Mouse (Mus musculus): ENCODE measurements around the gene Fra10ac1. TPM values are rescaled to one million over a fixed set of nuclear protein-coding genes. Genes with fewer than 3 reads are reported as not detected.

Gene Fra10ac1
- polyA plus RNA-seq, 1 experiment from 2014 or later: 22.7 TPM

DNA sequence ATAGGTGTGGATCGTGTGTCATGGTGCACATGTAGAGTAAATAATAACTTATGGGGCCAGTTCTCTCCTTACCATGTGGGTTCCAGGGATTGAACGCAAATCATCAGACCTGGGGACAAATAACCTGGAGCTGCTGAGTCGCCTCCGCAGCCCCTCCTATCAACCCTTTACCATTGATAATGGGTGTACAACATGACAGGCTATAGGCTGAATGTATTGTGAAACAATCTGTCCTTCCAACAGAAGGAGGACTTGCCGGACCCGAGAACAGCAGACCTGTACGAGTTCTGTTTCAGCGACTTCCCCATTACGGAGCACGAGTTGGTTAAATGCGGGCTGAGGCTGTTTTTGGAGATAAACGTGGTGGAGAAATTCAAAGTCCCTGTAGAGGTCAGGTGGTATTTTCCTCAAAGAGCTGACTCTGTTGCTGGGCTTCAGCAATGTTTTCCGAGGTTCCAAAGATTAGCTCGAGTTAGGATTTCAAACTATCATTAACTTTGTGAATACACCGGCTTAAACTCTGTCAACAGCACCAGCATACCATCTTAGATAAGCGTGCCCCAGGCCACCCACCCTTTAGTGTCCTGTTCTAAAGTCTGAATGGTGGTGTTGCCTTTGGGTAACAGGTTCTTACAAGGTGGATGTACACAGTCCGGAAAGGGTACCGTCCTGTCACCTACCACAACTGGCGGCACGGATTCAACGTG is 62.2 kb downstream of the Fra10ac1 start:
- Histone ChIP-seq H3K27ac (replicated peaks) (no peak overlapping the region), H3K9ac (ENCODE audit: low read length) (no peak overlapping the region), H3K4me2 (replicated peaks; ENCODE audit: low read depth) (no peak overlapping the region; the same call in 1 of the 2 replicates), H3K4me1 (replicated peaks; ENCODE audit: control insufficient read depth, insufficient read depth) (no peaks in the 10 kb centered on the region), H3K36me3 (ENCODE audit: control insufficient read depth, insufficient read depth, low read length) (no peaks in the 10 kb centered on the region), H3K4me3 (ENCODE audit: low read depth, low read length) (no peak overlapping the region), H3K27me3 (ENCODE audit: control insufficient read depth, insufficient read depth, low read length) (no peaks in the 10 kb centered on the region), H3K9me3 (ENCODE audit: control insufficient read depth, low read length) (no peaks in the 10 kb centered on the region)
- ATAC-seq (ENCODE audit: low FRiP score, low TSS enrichment): no peak
- TF ChIP-seq CTCF (IDR thresholded peaks at IDR 0.05; ENCODE audit: low read depth) (no peak), EP300 (optimal IDR thresholded peaks at IDR 0.05) (no peak)
- DNase-seq (ENCODE audit: low spot score): no peak
- WGBS: 59% methylated on average over 21 of the region's 21 CpGs

DNA sequence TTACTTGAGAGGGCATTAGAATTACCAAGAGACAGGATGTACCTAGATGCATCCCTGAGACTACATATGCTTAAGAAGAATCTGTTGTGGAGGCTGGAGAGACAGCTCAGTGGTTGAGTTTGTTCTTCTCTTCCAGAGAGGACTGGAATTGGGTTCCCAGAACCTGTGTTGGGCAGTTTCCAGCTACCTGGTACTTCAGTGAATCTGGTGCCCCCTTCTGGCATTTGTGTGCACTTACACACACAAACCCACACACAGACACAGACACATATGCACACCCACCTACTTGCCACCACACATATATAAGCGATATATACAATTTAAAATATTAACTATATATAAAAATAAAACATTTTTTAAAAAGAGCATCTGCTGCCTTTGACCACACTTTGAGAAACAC is 67.7 kb downstream of the Fra10ac1 start:
- peak; percentile 16; the same call in 1 of the 2 replicates for TF ChIP-seq CTCF (IDR thresholded peaks at IDR 0.05; ENCODE audit: low read depth)
- TF ChIP-seq EP300 (optimal IDR thresholded peaks at IDR 0.05): no peak
- Histone ChIP-seq H3K27me3 (ENCODE audit: control insufficient read depth, insufficient read depth, low read length) (no peaks in the 10 kb centered on the region), H3K4me2 (replicated peaks; ENCODE audit: low read depth) (no peak overlapping the region), H3K9me3 (ENCODE audit: control insufficient read depth, low read length) (no peaks in the 10 kb centered on the region), H3K4me1 (replicated peaks; ENCODE audit: control insufficient read depth, insufficient read depth) (no peaks in the 10 kb centered on the region), H3K36me3 (ENCODE audit: control insufficient read depth, insufficient read depth, low read length) (no peaks in the 10 kb centered on the region), H3K27ac (replicated peaks) (no peak overlapping the region), H3K9ac (ENCODE audit: low read length) (no peak overlapping the region), H3K4me3 (ENCODE audit: low read depth, low read length) (no peak overlapping the region)
- DNase-seq (ENCODE audit: low spot score) (no peak), ATAC-seq (ENCODE audit: low FRiP score, low TSS enrichment) (no peak)
- WGBS: 96% methylated on average over 1 of the region's 1 CpGs

DNA sequence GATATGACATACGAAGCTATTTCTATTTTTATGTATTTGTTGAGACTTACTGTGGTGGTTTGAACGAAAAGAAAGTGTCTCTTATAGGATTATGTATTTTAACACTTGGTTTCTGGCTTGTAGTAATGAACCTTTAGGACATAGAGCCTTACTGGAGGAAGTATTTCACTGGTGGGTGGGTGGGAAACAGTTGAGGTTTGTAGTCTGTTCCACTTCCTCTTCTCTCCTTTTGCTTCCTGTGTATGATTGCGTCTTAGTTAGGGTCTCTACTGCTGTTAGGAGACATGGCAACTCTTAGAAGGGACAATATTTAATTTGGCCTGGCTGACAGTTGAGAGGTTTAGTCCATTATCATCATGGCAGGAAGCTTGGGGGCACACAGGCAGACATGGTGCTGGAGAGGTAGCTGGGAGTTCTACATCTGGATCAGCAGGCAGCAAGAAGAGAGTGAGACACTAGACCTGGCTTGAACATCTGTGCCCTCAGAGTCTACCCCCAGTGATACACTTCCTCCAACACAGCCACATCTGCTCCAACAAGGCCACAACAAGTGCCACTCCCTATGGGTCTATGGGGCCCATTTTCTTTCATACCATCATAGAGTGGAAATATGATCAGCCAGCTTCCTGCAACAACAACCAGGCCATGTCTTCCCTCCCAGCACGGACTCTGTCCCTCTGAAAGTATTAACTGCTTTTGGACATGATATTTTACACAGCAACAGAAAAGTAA is 80.2 kb downstream of the Fra10ac1 start:
- Histone ChIP-seq H3K27me3 (ENCODE audit: control insufficient read depth, insufficient read depth, low read length) (no peaks in the 10 kb centered on the region), H3K4me2 (replicated peaks; ENCODE audit: low read depth) (no peak overlapping the region), H3K27ac (replicated peaks) (no peak overlapping the region), H3K4me1 (replicated peaks; ENCODE audit: control insufficient read depth, insufficient read depth) (no peaks in the 10 kb centered on the region), H3K9ac (ENCODE audit: low read length) (no peak overlapping the region), H3K4me3 (ENCODE audit: low read depth, low read length) (no peak overlapping the region), H3K9me3 (ENCODE audit: control insufficient read depth, low read length) (no peaks in the 10 kb centered on the region), H3K36me3 (ENCODE audit: control insufficient read depth, insufficient read depth, low read length) (no peaks in the 10 kb centered on the region)
- ATAC-seq (ENCODE audit: low FRiP score, low TSS enrichment) (no peak), DNase-seq (ENCODE audit: low spot score) (no peak)
- 71% methylated on average over 4 of the region's 4 CpGs for WGBS
- no peak for TF ChIP-seq EP300 (optimal IDR thresholded peaks at IDR 0.05)
- no peak for TF ChIP-seq CTCF (IDR thresholded peaks at IDR 0.05; ENCODE audit: low read depth)

Other genes starting within 250 kb of the Fra10ac1 start
- 14.3 and 14.6 TPM in 2 replicates for gene Myof, start 180.6 kb downstream of the Fra10ac1 start, polyA plus RNA-seq (2015; fragmentation: Nextera tagmentation; extraction: Ambion mirVana)
- gene Cep55, start 169.1 kb downstream of the Fra10ac1 start, polyA plus RNA-seq (2015; fragmentation: Nextera tagmentation; extraction: Ambion mirVana): 7.0 and 8.7 TPM in 2 replicates
- gene Ffar4, start 127.1 kb downstream of the Fra10ac1 start, polyA plus RNA-seq (2015; fragmentation: Nextera tagmentation; extraction: Ambion mirVana): 6.8 and 7.5 TPM in 2 replicates
- gene Rbp4, start 98.9 kb downstream of the Fra10ac1 start, polyA plus RNA-seq (2015; fragmentation: Nextera tagmentation; extraction: Ambion mirVana): 21.3 and 31.7 TPM in 2 replicates
- 0.02 and 0.11 TPM in 2 replicates for gene Pde6c, start 91.4 kb downstream of the Fra10ac1 start, polyA plus RNA-seq (2015; fragmentation: Nextera tagmentation; extraction: Ambion mirVana)
- gene Lgi1, start 40.4 kb upstream of the Fra10ac1 start, polyA plus RNA-seq (2015; fragmentation: Nextera tagmentation; extraction: Ambion mirVana): 1.0 and 2.1 TPM in 2 replicates
- 20.9 and 27.3 TPM in 2 replicates for gene Slc35g1, start 171.8 kb upstream of the Fra10ac1 start, polyA plus RNA-seq (2015; fragmentation: Nextera tagmentation; extraction: Ambion mirVana)

Data from stomach, postnatal 0 days (tissue).